Mouse (Mus musculus) heart, adult 9 months (tissue): ENCODE data around the gene Prss45.

Source experiments
- DNase-seq, 2 experiments: peaks; one replicate each; pipeline ENCODE4 v3.0.0; 2022; ENCODE audit warnings: low spot score in 2 of 2

The Prss45 gene

GRCm38 (mm10) chr9:110857781-110858472 is 23.5 kb downstream of the Prss45 start, which contains the start of gene Prss50:
Gene Prss50, plus strand, starts transcription at chr9:110857967.
- no peak for DNase-seq

GRCm38 (mm10) chr9:110858523-110858922 is 24.1 kb downstream of the Prss45 start:
- no peak for DNase-seq

GRCm38 (mm10) chr9:110858967-110859596 is 24.7 kb downstream of the Prss45 start:
- no peak for DNase-seq

GRCm38 (mm10) chr9:110871030-110871429 is 36.6 kb downstream of the Prss45 start:
- DNase-seq = peak in 1 of 2 experiments; percentile 51

- no peak for DNase-seq
Observed at GRCm38 (mm10) chr9:110873681-110874659, 39.6 kb downstream of the Prss45 start.

- DNase-seq = no peak
Observed at GRCm38 (mm10) chr9:110874660-110875191, 40.3 kb downstream of the Prss45 start.

- DNase-seq = no peak
Observed at GRCm38 (mm10) chr9:110875288-110875695, 40.9 kb downstream of the Prss45 start.

GRCm38 (mm10) chr9:110877353-110877752 is 43.0 kb downstream of the Prss45 start:
- DNase-seq = no peak

- DNase-seq = peak; percentile 85 to 87
Observed at GRCm38 (mm10) chr9:110877888-110878287, 43.5 kb downstream of the Prss45 start.

- DNase-seq = peak; percentile 40 to 44
Observed at GRCm38 (mm10) chr9:110879191-110879920, 45.0 kb downstream of the Prss45 start, which contains the start of gene Als2cl. Gene Als2cl, plus strand, starts transcription at chr9:110879870.

GRCm38 (mm10) chr9:110879998-110880561 is 45.7 kb downstream of the Prss45 start, which contains the start of gene Tmie:
Gene Tmie, minus strand, starts transcription at chr9:110880113.
- peak; percentile 83 to 85 for DNase-seq

GRCm38 (mm10) chr9:110880772-110881171 is 46.4 kb downstream of the Prss45 start:
- DNase-seq = peak in 1 of 2 experiments; percentile 25

- DNase-seq = peak; percentile 66 to 81
Observed at GRCm38 (mm10) chr9:110881953-110882352, 47.6 kb downstream of the Prss45 start.

GRCm38 (mm10) chr9:110887388-110888303 is 53.3 kb downstream of the Prss45 start:
- DNase-seq = no peak

- no peak for DNase-seq
Observed at GRCm38 (mm10) chr9:110888935-110889334, 54.5 kb downstream of the Prss45 start.

GRCm38 (mm10) chr9:110890026-110890783 is 55.8 kb downstream of the Prss45 start:
- no peak for DNase-seq
